Comparison of ENCODE assay signal across 26 mouse cellular contexts in the genomic region with DNA sequence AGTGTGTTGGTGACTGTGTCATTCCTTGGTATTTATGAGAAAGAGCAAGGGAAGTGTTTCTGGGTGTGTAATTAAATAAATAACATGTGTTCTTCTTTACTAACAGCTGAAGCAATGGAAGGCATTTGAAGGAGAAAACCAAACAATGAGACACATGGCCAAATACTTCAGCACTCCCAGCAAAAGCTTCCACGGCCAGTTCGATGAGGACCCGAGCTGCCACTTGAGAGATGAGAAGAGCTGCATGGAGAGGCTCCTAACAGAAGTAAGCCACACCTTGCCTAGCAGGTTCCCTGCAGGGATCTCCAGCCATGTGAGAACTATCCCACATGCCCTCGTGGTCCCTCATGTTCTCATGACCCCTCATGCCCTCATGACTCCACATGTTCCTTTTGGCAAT.
DNase-seq lines count a peak whose midpoint lies in the region; ATAC-seq lines count a peak whose summit lies in the region.
"Had no signal": no experiment of that assay in that cellular context is flagged by ENCODE, and none has a peak within 500 bp of the region (broad histone marks: within the 10 kb centered on the region; RNA-seq: fewer than 3 reads in every experiment).

No protein-coding gene starts in this region.

- H3K4me2 ChIP-seq in intestine, embryonic 14.5 days (ENCODE audit: low read length), result no peak overlapping the region
- H3K4me2 ChIP-seq in intestine, embryonic 16.5 days (ENCODE audit: low read depth, low read length), result no peak overlapping the region
- H3K4me2 ChIP-seq: embryonic facial prominence, embryonic 13.5 days; forebrain, embryonic 13.5 days; heart, embryonic 13.5 days; limb, embryonic 12.5 days; liver, embryonic 12.5 days; lung, embryonic 14.5 days; midbrain, embryonic 15.5 days had no signal

- peak; percentile 38 for DNase-seq in intestine, embryonic 14.5 days (ENCODE audit: low spot score)
- peak; percentile 28 for DNase-seq in testis, postnatal 10 days (ENCODE audit: low spot score)
- no peak for DNase-seq in testis, postnatal 14 days (ENCODE audit: low spot score)
- DNase-seq in lung, postnatal 10 days, result peak; percentile 46
- peak; percentile 54 to 77 for DNase-seq in lung, postnatal 4 days
- no peak for DNase-seq in thymus, adult 18-20 months
- DNase-seq: adrenal gland, postnatal 36 days; B cell, adult 2 months; cerebellum, adult 18-20 months; cerebellum, postnatal 10 days; gastrocnemius, postnatal 25 days; heart, adult 2 months; kidney, adult 9 months; lung, embryonic 14.5 days; thymus, postnatal 25 days had no signal

- H3K9ac ChIP-seq in intestine, embryonic 14.5 days (ENCODE audit: low read length), result no peak overlapping the region
- H3K9ac ChIP-seq in intestine, embryonic 16.5 days (ENCODE audit: low read depth, low read length), result no peak overlapping the region
- H3K9ac ChIP-seq: embryonic facial prominence, embryonic 13.5 days; forebrain, embryonic 13.5 days; heart, embryonic 13.5 days; limb, embryonic 12.5 days; liver, embryonic 12.5 days; lung, embryonic 14.5 days; midbrain, embryonic 15.5 days had no signal

- no peak for ATAC-seq in intestine, embryonic 14.5 days (replicated peaks; ENCODE audit: low FRiP score, low TSS enrichment, low read depth)
- ATAC-seq in intestine, embryonic 16.5 days, result no peak
- ATAC-seq: forebrain, embryonic 13.5 days; hindbrain, postnatal 0 days; intestine, postnatal 0 days; liver, embryonic 12.5 days; midbrain, embryonic 15.5 days had no signal

- H3K4me3 ChIP-seq in intestine, embryonic 14.5 days (ENCODE audit: low read depth, low read length), result no peak overlapping the region
- no peak overlapping the region for H3K4me3 ChIP-seq in intestine, embryonic 16.5 days (ENCODE audit: low read length)
- H3K4me3 ChIP-seq: embryonic facial prominence, embryonic 13.5 days; erythroblast, embryonic 14.5 days; forebrain, embryonic 13.5 days; heart, adult 2 months; heart, embryonic 13.5 days; limb, embryonic 12.5 days; liver, embryonic 12.5 days; midbrain, embryonic 10.5 days; midbrain, embryonic 15.5 days had no signal

- no peaks in the 10 kb centered on the region for H3K27me3 ChIP-seq in intestine, embryonic 14.5 days (replicated peaks; ENCODE audit: control insufficient read depth, insufficient read depth, low read length)
- H3K27me3 ChIP-seq in intestine, embryonic 16.5 days (replicated peaks; ENCODE audit: control insufficient read depth, insufficient read depth, low read length), result no peaks in the 10 kb centered on the region
- H3K27me3 ChIP-seq: embryonic facial prominence, embryonic 13.5 days; forebrain, embryonic 13.5 days; heart, embryonic 13.5 days; limb, embryonic 12.5 days; liver, embryonic 12.5 days; midbrain, embryonic 15.5 days had no signal

- H3K36me3 ChIP-seq in intestine, embryonic 14.5 days (ENCODE audit: control insufficient read depth, insufficient read depth, low read length), result no peaks in the 10 kb centered on the region
- H3K36me3 ChIP-seq in intestine, embryonic 16.5 days (ENCODE audit: control insufficient read depth, insufficient read depth, low read length), result no peaks in the 10 kb centered on the region
- H3K36me3 ChIP-seq: embryonic facial prominence, embryonic 13.5 days; heart, embryonic 13.5 days; limb, embryonic 12.5 days; liver, embryonic 12.5 days; midbrain, embryonic 10.5 days; midbrain, embryonic 15.5 days had no signal

- peaks cover 4% of the 10 kb centered on the region; the same call in 1 of the 2 replicates for H3K4me1 ChIP-seq in intestine, embryonic 14.5 days (replicated peaks; ENCODE audit: control insufficient read depth, insufficient read depth, low read length)
- H3K4me1 ChIP-seq in intestine, embryonic 16.5 days (ENCODE audit: control insufficient read depth, insufficient read depth, low read length), result peaks cover 6% of the 10 kb centered on the region; the same call in 1 of the 2 replicates

- no peak overlapping the region for H3K27ac ChIP-seq in intestine, embryonic 14.5 days (ENCODE audit: low read depth)
- H3K27ac ChIP-seq in intestine, embryonic 16.5 days (ENCODE audit: low read length), result no peak overlapping the region
- H3K27ac ChIP-seq: embryonic facial prominence, embryonic 13.5 days; forebrain, embryonic 13.5 days; heart, adult 2 months; heart, embryonic 13.5 days; hindbrain, postnatal 0 days; limb, embryonic 12.5 days; liver, embryonic 12.5 days; midbrain, embryonic 10.5 days; midbrain, embryonic 15.5 days had no signal

- 49% methylated on average over 4 of the region's 4 CpGs for WGBS in intestine, embryonic 14.5 days
- 54% methylated on average over 4 of the region's 4 CpGs for WGBS in intestine, embryonic 16.5 days

- H3K9me3 ChIP-seq in intestine, embryonic 14.5 days (ENCODE audit: control insufficient read depth, low read length), result no peaks in the 10 kb centered on the region
- no peaks in the 10 kb centered on the region for H3K9me3 ChIP-seq in intestine, embryonic 16.5 days (ENCODE audit: control insufficient read depth, low read length)
- H3K9me3 ChIP-seq: embryonic facial prominence, embryonic 13.5 days; forebrain, embryonic 13.5 days; heart, embryonic 13.5 days; limb, embryonic 12.5 days; liver, embryonic 12.5 days; midbrain, embryonic 10.5 days; midbrain, embryonic 15.5 days had no signal

Comparison
In these comparisons a context has a peak if more than half of its experiments do, and no peak if none do; other contexts are left out.
1. DNase-seq: peak in intestine, embryonic 14.5 days (single experiment), testis, postnatal 10 days (single experiment), lung, postnatal 10 days (single experiment) and lung, postnatal 4 days (2 of 2); none in testis, postnatal 14 days (single experiment) and thymus, adult 18-20 months (0 of 2).